Mouse (Mus musculus) thymus, adult 2 months (tissue): ENCODE measurements around the gene Ahcy. TPM values are rescaled to one million over a fixed set of nuclear protein-coding genes. Genes with fewer than 3 reads are reported as not detected.

Experiments
- DNase-seq: peaks from one replicate; pipeline ENCODE4 v3.0.0; 2021
- H3K27ac ChIP-seq: fragments of 200-500 bp; 2 replicates; pipeline ENCODE4 v1.5.1; 2012; ENCODE audit warnings: low read length, control low read depth; ENCODE audit not compliant: control insufficient read depth, insufficient read depth
- H3K27me3 ChIP-seq: fragments of 200-500 bp; 2 replicates; pipeline ENCODE4 v1.6.1; 2012; ENCODE audit warnings: mild to moderate bottlenecking, low read length, moderate library complexity, mixed read lengths; ENCODE audit not compliant: control insufficient read depth, insufficient read depth
- H3K36me3 ChIP-seq: fragments of 200-500 bp; 2 replicates; pipeline ENCODE4 v1.6.1; 2012; ENCODE audit warnings: mild to moderate bottlenecking, low read length, moderate library complexity; ENCODE audit not compliant: control insufficient read depth, insufficient read depth
- H3K4me1 ChIP-seq: fragments of 200-500 bp; replicated peaks from 2 replicates; pipeline ENCODE4 v1.6.1; 2012; ENCODE audit warnings: low read length; ENCODE audit not compliant: control insufficient read depth, insufficient read depth
- H3K4me3 ChIP-seq: fragments of 200-500 bp; 2 replicates; pipeline ENCODE4 v1.5.1; 2012; ENCODE audit warnings: mild to moderate bottlenecking, low read length, control low read depth, moderate library complexity; ENCODE audit not compliant: control insufficient read depth, insufficient read depth
- CTCF ChIP-seq: fragments of 200-500 bp; IDR thresholded peaks from 2 replicates; pipeline ENCODE4 v1.5.1; 2012; ENCODE audit warnings: mild to moderate bottlenecking, control low read depth, low read length, moderate library complexity, borderline replicate concordance; ENCODE audit not compliant: control insufficient read depth, poor library complexity, insufficient read depth; ENCODE audit errors: extremely low read depth
- POLR2A ChIP-seq: fragments of 200-500 bp; IDR thresholded peaks from 2 replicates; pipeline ENCODE4 v1.6.1; 2012; ENCODE audit warnings: mild to moderate bottlenecking, low read length, control low read depth, moderate library complexity; ENCODE audit not compliant: control insufficient read depth, poor library complexity, insufficient read depth; ENCODE audit errors: extremely low read depth
- WGBS: fragments of 180-500 bp; shearing (Covaris S2); methylation state at CpG from one replicate; pipeline ENCODE4 v1.1.7; 2018; 5-methylcytosine and 5-hydroxymethylcytosine counted together
- polyA plus RNA-seq: library from polyadenylated mRNA; depleted of rRNA; stranded (reverse); fragments of >200 nt; gene quantifications from 2 replicates; pipeline ENCODE4 v1.2.3, GENCODE M21; 2012

Gene Ahcy
- polyA plus RNA-seq, 1 experiment, result 90.7 TPM

DNA sequence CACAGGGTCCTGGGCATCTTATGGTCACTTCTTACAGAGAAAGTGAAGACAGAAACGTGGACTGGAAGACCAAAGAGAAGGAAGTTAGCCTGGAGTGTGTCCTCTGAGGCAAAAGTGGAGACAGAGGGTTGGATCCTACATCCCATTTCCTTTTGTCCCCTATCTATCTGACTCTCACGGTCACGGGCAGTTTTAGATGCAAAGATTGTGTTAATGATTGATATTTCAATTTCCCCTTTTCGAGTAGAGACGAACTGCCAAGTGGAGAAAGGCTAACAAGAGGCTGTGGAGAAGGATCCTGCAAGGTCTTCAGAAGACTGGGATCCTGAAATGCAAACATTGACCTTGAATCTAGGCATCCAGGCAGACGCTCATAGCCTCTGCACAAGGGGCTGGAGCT, 14.0 kb upstream of the Ahcy start:
- no peaks in the 10 kb centered on the region for H3K27me3 ChIP-seq
- H3K36me3 ChIP-seq, result no peaks in the 10 kb centered on the region
- no peak for TF ChIP-seq CTCF
- TF ChIP-seq POLR2A, result no peak
- H3K27ac ChIP-seq, result no peak overlapping the region
- no peak overlapping the region for H3K4me3 ChIP-seq
- 78% methylated on average over 6 of the region's 6 CpGs for WGBS
- DNase-seq, result no peak
- no peaks in the 10 kb centered on the region for H3K4me1 ChIP-seq

DNA sequence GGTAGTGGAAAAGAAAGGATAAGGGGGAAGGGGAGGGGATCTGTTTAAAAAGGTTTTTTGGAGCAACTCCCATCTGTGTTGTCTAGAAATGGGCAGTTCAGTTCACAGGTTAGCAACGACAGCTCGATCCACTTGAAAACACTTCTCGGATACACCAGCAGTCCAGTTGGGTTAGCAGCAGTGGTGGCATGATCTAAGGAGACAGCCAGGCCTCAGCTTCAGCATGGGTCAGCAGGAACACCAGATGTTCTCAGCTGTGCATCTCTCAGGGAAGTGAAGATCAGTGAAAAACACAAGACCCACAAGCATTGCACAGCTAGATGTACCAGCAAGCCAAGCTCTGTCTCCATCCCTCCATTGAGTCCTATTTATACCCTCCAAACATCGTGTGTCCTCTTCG, 12.0 kb upstream of the Ahcy start:
- Histone ChIP-seq H3K27ac (no peak overlapping the region), H3K27me3 (no peaks in the 10 kb centered on the region), H3K36me3 (no peaks in the 10 kb centered on the region), H3K4me3 (no peak overlapping the region), H3K4me1 (no peaks in the 10 kb centered on the region)
- WGBS, result 94% methylated on average over 5 of the region's 5 CpGs
- TF ChIP-seq CTCF, result no peak
- no peak for TF ChIP-seq POLR2A
- no peak for DNase-seq

DNA sequence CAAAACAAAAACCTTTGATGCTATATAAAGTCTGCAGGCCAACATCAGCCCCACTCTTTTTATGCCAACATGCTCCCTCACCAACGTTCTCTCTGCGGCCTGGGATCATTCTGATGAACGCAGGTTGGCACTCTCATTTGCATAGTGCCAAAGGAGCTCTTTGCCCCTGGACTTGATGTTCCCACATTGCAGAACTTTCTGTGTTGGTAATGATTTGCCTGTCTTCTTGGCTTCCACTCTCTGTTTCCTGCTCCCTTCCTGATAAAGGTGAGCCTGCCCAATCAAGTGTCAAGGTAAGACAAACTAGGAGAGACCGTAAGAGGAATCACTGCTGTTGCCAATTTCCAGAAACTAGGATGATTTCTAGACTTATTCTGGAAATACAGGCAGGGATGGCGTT, 10.2 kb upstream of the Ahcy start:
- H3K4me1 ChIP-seq, result peaks cover 2% of the 10 kb centered on the region; the same call in 1 of the 2 replicates
- H3K27ac ChIP-seq, result no peak overlapping the region
- 94% methylated on average over 5 of the region's 5 CpGs for WGBS
- H3K4me3 ChIP-seq, result no peak overlapping the region
- no peaks in the 10 kb centered on the region for H3K36me3 ChIP-seq
- TF ChIP-seq CTCF (no peak), POLR2A (no peak)
- H3K27me3 ChIP-seq, result no peaks in the 10 kb centered on the region
- no peak for DNase-seq

GRCm38 (mm10) chr2:155082121-155082803, 8.0 kb upstream of the Ahcy start:
- TF ChIP-seq CTCF (peak; percentile 80), POLR2A (no peak)
- no peak overlapping the region for H3K27ac ChIP-seq
- peak; percentile 80 for DNase-seq
- peaks cover 4% of the 10 kb centered on the region for H3K4me1 ChIP-seq
- 26% methylated on average over 8 of the region's 8 CpGs for WGBS
- no peaks in the 10 kb centered on the region for H3K27me3 ChIP-seq
- no peaks in the 10 kb centered on the region for H3K36me3 ChIP-seq
- no peak overlapping the region for H3K4me3 ChIP-seq

- H3K36me3 ChIP-seq, result no peaks in the 10 kb centered on the region
- 100% methylated on average over 3 of the region's 3 CpGs for WGBS
- H3K27ac ChIP-seq, result no peak overlapping the region
Observed at GRCm38 (mm10) chr2:155081056-155081455, 6.8 kb upstream of the Ahcy start.

GRCm38 (mm10) chr2:155080179-155080530, 5.9 kb upstream of the Ahcy start:
- WGBS, result 90% methylated on average over 4 of the region's 4 CpGs
- TF ChIP-seq POLR2A (no peak), CTCF (no peak)
- H3K27ac ChIP-seq, result no peak overlapping the region
- H3K27me3 ChIP-seq, result no peaks in the 10 kb centered on the region
- H3K4me3 ChIP-seq, result no peak overlapping the region
- peaks cover 10% of the 10 kb centered on the region for H3K4me1 ChIP-seq
- DNase-seq, result no peak
- no peaks in the 10 kb centered on the region for H3K36me3 ChIP-seq

More at GRCm38 (mm10) chr2:155081056-155081455, 6.8 kb upstream of the Ahcy start:
- TF ChIP-seq CTCF, result no peak
- TF ChIP-seq POLR2A, result no peak
- Histone ChIP-seq H3K27me3 (no peaks in the 10 kb centered on the region), H3K4me3 (no peak overlapping the region), H3K4me1 (peaks cover 4% of the 10 kb centered on the region)
- DNase-seq, result no peak
